9 mouse cellular contexts compared by ENCODE assay signal in genomic region chr1:131137111-131137510, GRCm38 (mm10). TPM values are rescaled to one million over a fixed set of nuclear protein-coding genes. Genes with fewer than 3 reads are reported as not detected.
DNase-seq lines count a peak whose midpoint lies in the region; ATAC-seq and TF ChIP-seq lines count a peak whose summit lies in the region.
"Had no signal": no experiment of that assay in that cellular context is flagged by ENCODE, and none has a peak within 500 bp of the region (broad histone marks: within the 10 kb centered on the region; RNA-seq: fewer than 3 reads in every experiment).

No protein-coding gene starts in this region.

- H3K9ac ChIP-seq in kidney, embryonic 15.5 days: no peak overlapping the region
- peak overlapping the region; percentile 63 for H3K9ac ChIP-seq in hindbrain, embryonic 13.5 days
- H3K9ac ChIP-seq in midbrain, embryonic 15.5 days: peak overlapping the region; percentile 17

- no peak for TF ChIP-seq POLR2A in kidney, adult 2 months (IDR thresholded peaks at IDR 0.05; ENCODE audit: low read depth, low read length)
- TF ChIP-seq POLR2A in bone marrow macrophage, adult 2 months (IDR thresholded peaks at IDR 0.05; ENCODE audit: borderline replicate concordance, low read depth, low read length): no peak

- H3K4me2 ChIP-seq in kidney, embryonic 15.5 days: peak overlapping the region; percentile 92
- H3K4me2 ChIP-seq in hindbrain, embryonic 13.5 days: peak overlapping the region; percentile 80
- H3K4me2 ChIP-seq in midbrain, embryonic 15.5 days: peak overlapping the region; percentile 79

- no peaks in the 10 kb centered on the region for H3K27me3 ChIP-seq in kidney, embryonic 15.5 days
- H3K27me3 ChIP-seq in kidney, adult 2 months (replicated peaks; ENCODE audit: control insufficient read depth, insufficient read depth, low read length): no peaks in the 10 kb centered on the region
- H3K27me3 ChIP-seq in hindbrain, embryonic 13.5 days: no peaks in the 10 kb centered on the region
- H3K27me3 ChIP-seq in midbrain, embryonic 15.5 days (replicated peaks): no peaks in the 10 kb centered on the region

- 25% methylated on average over 5 of the region's 5 CpGs for WGBS in kidney, embryonic 15.5 days
- WGBS in kidney, adult 2 months: 59% methylated on average over 5 of the region's 5 CpGs
- WGBS in hindbrain, embryonic 13.5 days: 10% methylated on average over 5 of the region's 5 CpGs
- WGBS in midbrain, embryonic 15.5 days: 4% methylated on average over 5 of the region's 5 CpGs

- no peaks in the 10 kb centered on the region for H3K9me3 ChIP-seq in kidney, embryonic 15.5 days (replicated peaks)
- H3K9me3 ChIP-seq in hindbrain, embryonic 13.5 days: no peaks in the 10 kb centered on the region
- no peaks in the 10 kb centered on the region for H3K9me3 ChIP-seq in midbrain, embryonic 15.5 days

- H3K36me3 ChIP-seq in kidney, embryonic 15.5 days: no peaks in the 10 kb centered on the region
- no peaks in the 10 kb centered on the region for H3K36me3 ChIP-seq in kidney, adult 2 months (ENCODE audit: control insufficient read depth, insufficient read depth, low read length)
- H3K36me3 ChIP-seq in hindbrain, embryonic 13.5 days: peaks cover 2% of the 10 kb centered on the region; the same call in 1 of the 2 replicates
- no peaks in the 10 kb centered on the region for H3K36me3 ChIP-seq in midbrain, embryonic 15.5 days (replicated peaks)

- ATAC-seq in kidney, embryonic 15.5 days (replicated peaks; ENCODE audit: low FRiP score): no peak
- no peak for ATAC-seq in hindbrain, embryonic 13.5 days (ENCODE audit: low FRiP score)
- ATAC-seq in midbrain, embryonic 15.5 days (replicated peaks): no peak

- peak overlapping the region; percentile 88 for H3K4me3 ChIP-seq in kidney, embryonic 15.5 days (replicated peaks)
- H3K4me3 ChIP-seq in kidney, adult 2 months (ENCODE audit: insufficient read depth, low read depth, low read length): no peak overlapping the region
- H3K4me3 ChIP-seq in bone marrow macrophage, adult 2 months (ENCODE audit: insufficient read depth, low read length): peak overlapping the region; percentile 59
- peak overlapping the region; percentile 77 for H3K4me3 ChIP-seq in hindbrain, embryonic 13.5 days
- H3K4me3 ChIP-seq in midbrain, embryonic 15.5 days: peak overlapping the region; percentile 68

- H3K27ac ChIP-seq in kidney, embryonic 15.5 days: no peak overlapping the region
- no peak overlapping the region for H3K27ac ChIP-seq in kidney, adult 2 months (ENCODE audit: insufficient read depth, low read depth, low read length)
- peak overlapping the region; percentile 25; the same call in 1 of the 2 replicates for H3K27ac ChIP-seq in bone marrow macrophage, adult 2 months (ENCODE audit: insufficient read depth, low read depth, low read length)
- H3K27ac ChIP-seq in hindbrain, embryonic 13.5 days: no peak overlapping the region
- 0 out of 2 replicates have a peak overlapping the region, but pooled peaks have one; percentile 19 for H3K27ac ChIP-seq in midbrain, embryonic 15.5 days

- peaks cover 30% of the 10 kb centered on the region for H3K4me1 ChIP-seq in kidney, embryonic 15.5 days
- no peaks in the 10 kb centered on the region; the same call in 1 of the 2 replicates for H3K4me1 ChIP-seq in kidney, adult 2 months (ENCODE audit: control insufficient read depth, insufficient read depth, low read length)
- H3K4me1 ChIP-seq in bone marrow macrophage, adult 2 months (ENCODE audit: control insufficient read depth, insufficient read depth, low read length): peaks cover 41% of the 10 kb centered on the region
- H3K4me1 ChIP-seq in hindbrain, embryonic 13.5 days (replicated peaks): peaks cover 43% of the 10 kb centered on the region
- H3K4me1 ChIP-seq in midbrain, embryonic 15.5 days: peaks cover 44% of the 10 kb centered on the region

- no peak for DNase-seq in kidney, adult 2 months
- DNase-seq in ovary, postnatal 14 days (ENCODE audit: low spot score): no peak
- DNase-seq in yolk sac, embryonic 10.5 days (ENCODE audit: low spot score): no peak
- DNase-seq in cerebellum, postnatal 36 days: no peak
- DNase-seq: right cerebral cortex, adult 18-20 months had no signal

- no peak for TF ChIP-seq CTCF in kidney, adult 2 months (conservative IDR thresholded peaks at IDR 0.05; ENCODE audit: insufficient read depth, insufficient read length, low read depth, low read length)
- TF ChIP-seq CTCF in bone marrow macrophage, adult 2 months (IDR thresholded peaks at IDR 0.05; ENCODE audit: low read depth, low read length): no peak

RNA-seq across cellular contexts. Expression of gene Dyrk3, which starts 1.0 kb away (rescaled TPM):
- polyA plus RNA-seq in kidney, embryonic 15.5 days (2015; fragmentation: Nextera tagmentation; extraction: Ambion mirVana): 5.2 and 6.8 TPM in 2 replicates
- 0.94 and 1.4 TPM in 2 replicates for polyA plus RNA-seq in kidney, adult 2 months (2012; rRNA removed)
- 0.84 and 1.1 TPM in 2 replicates for polyA plus RNA-seq in bone marrow macrophage, adult 2 months (2012; ENCODE audit: insufficient read depth, insufficient read length, missing spikeins)
- polyA plus RNA-seq in hindbrain, embryonic 13.5 days (2015; fragmentation: Nextera tagmentation; extraction: Ambion mirVana): 15.5 and 15.6 TPM in 2 replicates
- 15.5 and 17.8 TPM in 2 replicates for polyA plus RNA-seq in midbrain, embryonic 15.5 days (2015; fragmentation: Nextera tagmentation; extraction: Ambion mirVana)

RNA-seq across cellular contexts. Expression of gene Eif2d, which starts 15.9 kb away (rescaled TPM):
- polyA plus RNA-seq in kidney, embryonic 15.5 days (2015; fragmentation: Nextera tagmentation; extraction: Ambion mirVana): 61.4 and 68.2 TPM in 2 replicates
- polyA plus RNA-seq in kidney, adult 2 months (2012; rRNA removed): 32.1 and 35.5 TPM in 2 replicates
- polyA plus RNA-seq in bone marrow macrophage, adult 2 months (2012; ENCODE audit: insufficient read depth, insufficient read length, missing spikeins): 20.5 and 23.2 TPM in 2 replicates
- 52.7 and 52.8 TPM in 2 replicates for polyA plus RNA-seq in hindbrain, embryonic 13.5 days (2015; fragmentation: Nextera tagmentation; extraction: Ambion mirVana)
- 50.7 and 53.6 TPM in 2 replicates for polyA plus RNA-seq in midbrain, embryonic 15.5 days (2015; fragmentation: Nextera tagmentation; extraction: Ambion mirVana)

RNA-seq across cellular contexts. Expression of gene Mapkapk2, which starts 39.5 kb away (rescaled TPM):
- polyA plus RNA-seq in kidney, embryonic 15.5 days (2015; fragmentation: Nextera tagmentation; extraction: Ambion mirVana): 44.7 and 49.3 TPM in 2 replicates
- 95.3 and 99.5 TPM in 2 replicates for polyA plus RNA-seq in kidney, adult 2 months (2012; rRNA removed)
- 265 and 283 TPM in 2 replicates for polyA plus RNA-seq in bone marrow macrophage, adult 2 months (2012; ENCODE audit: insufficient read depth, insufficient read length, missing spikeins)
- 22.0 and 23.1 TPM in 2 replicates for polyA plus RNA-seq in hindbrain, embryonic 13.5 days (2015; fragmentation: Nextera tagmentation; extraction: Ambion mirVana)
- polyA plus RNA-seq in midbrain, embryonic 15.5 days (2015; fragmentation: Nextera tagmentation; extraction: Ambion mirVana): 17.9 and 22.2 TPM in 2 replicates

Comparison
In these comparisons a context has a peak if more than half of its experiments do, and no peak if none do; other contexts are left out.
1. H3K27ac ChIP-seq: peak in bone marrow macrophage, adult 2 months (single experiment) and midbrain, embryonic 15.5 days (single experiment); none in kidney, embryonic 15.5 days (single experiment), kidney, adult 2 months (single experiment) and hindbrain, embryonic 13.5 days (single experiment).
2. Peak in every context shown above with its lines, with median percentiles within 50 percentile points of each other: H3K4me2 ChIP-seq.